Mouse (Mus musculus) stomach, postnatal 0 days (tissue): ENCODE measurements around the gene Cops7b.

Source experiments
- CTCF ChIP-seq: IDR thresholded peaks from 2 replicates; pipeline ENCODE4 v1.5.1; 2016; ENCODE audit warnings: antibody characterized with exemption, low read depth, mild to moderate bottlenecking, moderate library complexity
- EP300 ChIP-seq: optimal IDR thresholded peaks from 2 replicates; pipeline ENCODE3; 2016; ENCODE audit warnings: antibody characterized with exemption

DNA sequence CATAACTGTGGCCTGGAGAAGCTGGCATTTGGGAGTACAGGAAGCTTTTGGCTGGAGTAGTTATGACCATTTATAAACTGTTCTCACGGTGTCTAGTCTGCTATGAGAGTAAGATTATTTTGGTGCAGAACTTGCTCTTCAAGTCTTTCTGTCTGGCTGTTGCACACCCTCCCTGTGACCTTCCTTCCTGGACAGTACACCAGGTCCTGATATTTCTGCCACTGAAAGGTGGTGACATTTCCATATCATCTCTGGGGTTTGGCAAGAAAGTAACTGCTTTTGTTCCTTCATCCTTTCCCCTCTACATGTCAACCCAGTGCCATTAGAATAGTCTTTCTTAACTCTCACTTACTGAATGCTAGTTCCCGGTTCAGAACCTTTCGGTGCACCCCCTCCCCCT lies 23.5 kb upstream of the Cops7b start:
- TF ChIP-seq CTCF, result no peak
- TF ChIP-seq EP300, result no peak
